Mouse (Mus musculus) thymus, postnatal 10 days (tissue): ENCODE measurements around the gene Banp.

Source experiments
- DNase-seq, 2 experiments: peaks; one replicate each; pipeline ENCODE4 v3.0.0; 2021; ENCODE audit warnings: low spot score in 2 of 2

Gene Banp

DNA sequence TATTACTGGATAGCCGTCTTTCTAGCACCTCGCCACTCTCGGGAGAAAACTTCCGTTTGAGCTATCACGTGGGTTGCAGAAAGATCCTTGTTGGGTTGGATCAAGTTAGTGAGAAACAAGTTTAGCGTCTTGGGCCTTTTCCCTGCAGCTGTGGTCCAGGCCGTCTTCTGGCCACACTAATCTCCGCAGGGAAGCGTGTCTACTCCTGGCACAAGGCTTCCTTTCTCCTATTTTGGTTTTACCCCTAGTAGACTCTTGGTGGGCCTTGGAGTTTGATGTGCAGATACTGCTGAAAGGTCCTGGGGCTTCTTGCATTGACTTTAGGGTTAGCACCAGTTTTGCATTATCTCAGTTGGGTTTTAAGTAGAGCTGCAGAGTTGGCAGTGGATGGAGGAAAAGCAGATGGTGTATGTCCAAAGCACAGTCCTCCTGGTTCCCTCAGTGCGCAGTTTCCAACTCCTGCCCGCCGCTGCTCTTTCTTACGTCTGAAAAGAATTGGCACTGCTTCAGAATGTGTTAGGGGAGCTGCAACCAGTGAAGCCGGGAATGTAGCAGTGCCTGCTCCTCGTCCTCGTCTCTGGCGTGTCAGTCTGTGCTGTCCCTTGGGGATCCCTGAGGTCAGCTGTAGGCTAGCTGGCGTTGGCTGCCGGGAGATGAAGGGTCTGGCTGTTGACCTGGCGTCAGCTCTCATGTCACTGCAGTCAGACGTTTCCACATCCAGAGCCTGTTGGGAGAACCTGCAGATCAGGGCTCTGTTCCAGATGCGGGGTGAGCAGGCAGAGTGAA, 68.7 kb downstream of the Banp start:
- DNase-seq = no peak

DNA sequence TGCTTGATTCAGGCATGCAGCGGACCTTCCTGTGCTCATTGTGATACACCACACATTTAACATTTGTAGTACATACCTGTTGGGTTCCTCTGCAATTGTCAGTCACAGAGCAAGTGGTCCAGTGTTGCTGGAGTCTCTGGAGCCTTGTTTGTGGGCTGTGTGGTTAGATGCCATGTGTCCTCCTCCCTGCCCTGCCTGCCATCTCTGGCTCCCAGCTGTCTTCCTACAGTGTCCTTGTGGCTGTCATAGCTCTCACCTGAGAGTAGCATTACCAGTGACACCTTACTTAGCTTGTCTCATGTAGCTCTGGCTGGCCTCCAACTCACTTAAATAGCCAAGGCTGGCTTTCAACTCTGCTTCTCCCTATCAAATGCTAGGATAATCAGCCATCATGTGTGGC, 69.6 kb downstream of the Banp start:
- DNase-seq = no peak

DNA sequence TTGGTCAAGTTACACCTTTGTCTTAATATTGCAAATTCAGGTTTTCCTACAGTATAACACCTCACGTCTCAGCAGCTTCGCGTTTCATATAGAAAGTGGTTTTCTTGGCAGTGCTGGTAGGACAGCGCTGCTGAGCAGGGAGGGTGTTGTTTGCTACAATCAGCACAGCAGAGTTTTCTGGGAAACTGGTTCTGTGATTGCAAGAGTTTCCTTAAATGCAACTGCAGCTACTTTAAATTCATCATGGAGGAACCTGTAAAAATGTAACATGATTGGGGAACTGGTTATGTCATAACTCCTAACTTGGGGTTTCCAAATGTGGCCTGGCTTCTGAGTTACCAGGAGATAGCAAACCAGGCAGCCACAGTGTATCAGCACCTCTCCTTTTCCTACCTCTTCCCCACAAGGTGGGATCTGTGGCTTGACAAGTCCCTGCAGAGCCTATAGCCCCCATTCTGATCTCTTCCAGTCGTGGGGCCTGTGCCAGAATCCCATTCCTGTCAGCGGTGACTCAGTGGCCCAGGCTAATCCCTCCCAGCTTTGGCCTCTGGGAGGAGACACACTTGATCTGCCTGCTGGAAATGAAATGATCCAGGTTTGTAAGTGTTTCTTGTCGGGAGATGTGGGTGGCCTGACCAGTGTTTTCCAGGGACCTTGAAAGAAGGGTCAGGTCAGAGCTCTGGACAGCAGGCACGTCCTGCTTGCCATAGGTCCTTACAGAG, 70.7 kb downstream of the Banp start:
- DNase-seq = no peak

DNA sequence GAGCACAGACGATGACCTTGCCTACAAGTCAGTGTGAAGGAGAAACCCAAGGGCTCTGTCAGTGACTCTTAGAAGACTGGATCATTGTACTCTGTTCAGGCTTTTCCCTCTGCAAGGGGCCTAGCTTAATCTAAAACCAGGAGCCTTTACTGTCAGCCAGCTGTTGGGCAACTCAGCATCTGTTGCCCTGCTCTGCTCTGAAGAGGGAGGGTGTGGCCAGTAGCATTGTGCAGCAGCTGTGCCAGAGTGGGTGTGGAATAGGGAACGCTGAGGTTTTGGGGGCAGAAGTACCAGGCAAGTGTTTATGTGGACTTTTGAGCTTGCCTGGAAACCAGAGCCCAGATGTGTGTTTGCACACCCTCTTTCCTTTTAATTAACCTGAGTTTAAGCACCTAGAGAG, 72.2 kb downstream of the Banp start:
- no peak for DNase-seq

DNA sequence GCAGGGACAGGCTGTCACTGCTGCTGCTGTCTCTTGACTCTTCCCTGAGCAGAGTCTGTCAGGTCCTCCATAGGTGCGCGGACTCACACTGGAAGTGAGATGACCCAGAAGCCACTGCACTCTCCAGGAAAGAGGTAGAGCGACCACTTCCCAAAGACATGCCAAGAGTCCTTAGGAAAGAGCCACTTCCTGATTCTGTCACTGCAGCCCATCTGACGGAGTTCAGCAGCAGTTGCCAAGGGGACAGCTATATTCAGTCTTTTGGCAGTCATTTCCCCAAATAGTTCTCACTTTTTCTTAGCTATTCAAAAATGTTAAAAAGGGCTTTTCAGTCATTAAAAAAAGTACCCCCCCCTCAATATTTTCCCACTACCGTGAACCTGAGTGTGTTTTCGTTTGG, 72.7 kb downstream of the Banp start:
- no peak for DNase-seq

DNA sequence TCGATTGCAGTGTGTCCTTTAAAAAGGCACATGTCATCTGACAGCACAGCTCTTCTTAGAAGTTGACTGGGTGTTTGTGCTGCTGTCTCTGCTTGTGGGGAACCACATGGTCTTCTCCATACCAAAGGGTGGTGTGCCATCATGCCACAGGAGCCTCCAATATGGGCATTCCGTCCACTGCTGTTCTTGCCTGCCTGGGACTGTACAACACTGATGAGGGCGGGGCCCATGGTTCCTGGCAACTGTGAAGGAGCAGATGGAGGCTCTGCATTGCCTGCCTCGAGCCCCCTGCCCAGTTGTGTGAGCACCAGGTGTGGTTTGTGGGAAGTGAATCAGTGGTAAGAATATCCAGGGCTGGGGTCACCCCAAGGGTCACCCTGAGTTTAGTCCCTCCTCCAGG, 73.2 kb downstream of the Banp start:
- no peak for DNase-seq

DNA sequence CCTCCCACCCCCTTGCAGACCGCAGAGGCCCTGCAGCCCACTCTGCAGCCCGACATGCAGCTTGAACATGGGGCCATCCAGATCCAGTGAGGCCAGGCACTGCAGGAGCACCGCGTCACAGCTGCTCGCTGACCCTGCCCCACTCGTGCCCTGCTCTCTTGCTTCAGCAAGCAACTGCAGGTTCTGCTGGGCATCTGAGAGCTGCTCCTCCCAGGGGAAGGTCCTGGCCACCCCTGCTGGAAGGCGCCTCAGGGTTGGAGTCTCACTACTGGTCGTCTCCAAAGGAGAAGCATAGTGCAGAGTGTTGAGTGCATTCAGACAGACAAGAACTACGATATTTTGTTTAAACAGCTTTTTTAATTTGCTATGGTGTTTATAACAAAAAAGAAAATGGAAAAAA, 76.0 kb downstream of the Banp start:
- no peak for DNase-seq

DNA sequence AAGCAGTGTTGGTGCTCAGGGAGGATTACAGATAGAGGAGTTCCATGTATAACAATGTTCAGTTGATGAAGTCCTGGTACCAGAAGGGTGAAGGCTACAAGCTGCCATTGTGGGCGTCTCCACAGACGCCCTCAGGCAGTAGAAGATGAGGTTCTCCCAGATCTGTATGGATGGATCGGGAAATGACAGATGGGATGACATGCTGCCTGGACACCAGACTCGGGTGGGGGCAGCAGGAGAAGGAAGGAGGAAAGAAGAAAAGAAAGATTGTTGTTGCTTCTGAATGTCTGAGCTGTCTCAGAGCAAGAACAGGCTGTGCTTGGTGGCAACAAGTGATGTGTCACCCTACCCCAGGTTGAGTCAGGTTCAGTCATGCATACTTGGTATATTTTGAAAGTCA, 78.6 kb downstream of the Banp start:
- no peak for DNase-seq

DNA sequence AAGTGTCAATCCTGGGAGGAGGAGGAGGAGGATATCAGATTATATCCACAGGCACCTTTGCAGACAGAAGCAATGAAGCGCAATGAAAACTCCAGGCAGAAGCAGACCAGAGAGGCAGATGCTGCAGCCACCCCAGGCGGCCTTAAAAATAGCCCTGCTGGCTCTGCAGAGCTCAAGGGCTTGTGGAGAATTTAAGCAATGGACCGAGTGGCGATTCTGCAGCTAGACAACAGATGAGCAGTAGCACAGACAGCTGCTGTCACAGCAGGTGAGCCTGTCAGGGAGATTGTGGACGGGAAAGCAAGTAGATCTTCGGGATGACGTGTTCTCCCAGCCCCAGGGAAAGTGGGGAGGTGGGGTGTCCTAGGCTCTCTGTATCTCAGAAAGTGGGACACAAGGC, 81.4 kb downstream of the Banp start:
- DNase-seq = no peak

DNA sequence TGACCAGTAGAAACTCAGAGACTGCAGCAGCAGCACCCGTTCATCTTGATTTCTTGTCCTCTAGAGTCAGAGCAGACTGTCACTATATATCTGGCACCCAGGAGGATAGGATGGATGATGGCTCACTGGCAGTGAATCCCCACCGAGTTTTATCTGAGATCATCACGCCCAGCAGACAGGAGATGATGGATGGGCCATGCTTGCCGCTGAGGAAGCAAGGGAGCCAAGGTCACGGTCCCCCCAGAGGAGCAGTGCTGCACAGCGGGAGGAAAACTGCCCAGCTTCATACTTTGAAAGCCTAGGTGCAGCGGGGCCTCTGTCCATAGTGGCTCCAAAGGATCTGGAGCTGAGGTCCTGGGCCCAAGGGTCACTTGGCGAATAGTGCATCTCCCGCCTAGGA, 83.2 kb downstream of the Banp start:
- DNase-seq = no peak

DNA sequence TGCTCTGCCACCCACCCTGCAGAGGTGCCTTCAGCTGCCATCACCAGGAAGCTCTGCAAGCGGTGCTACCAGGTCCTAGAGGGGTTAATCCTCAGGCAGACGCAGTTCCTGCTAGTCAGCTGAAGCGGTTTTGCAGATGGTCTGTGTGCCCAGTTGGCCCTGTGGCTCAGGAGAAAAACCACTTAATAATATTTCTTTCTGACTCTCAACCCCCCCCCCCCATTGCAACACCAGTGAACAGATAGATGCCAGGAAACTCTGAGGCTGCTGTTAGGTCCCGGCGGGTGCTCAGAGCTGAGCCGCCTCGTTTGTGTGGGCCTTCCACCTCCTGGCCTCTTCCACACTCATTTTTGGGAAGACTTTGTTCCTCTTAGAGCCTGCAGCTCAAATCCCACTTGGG, 86.0 kb downstream of the Banp start:
- DNase-seq = no peak

DNA sequence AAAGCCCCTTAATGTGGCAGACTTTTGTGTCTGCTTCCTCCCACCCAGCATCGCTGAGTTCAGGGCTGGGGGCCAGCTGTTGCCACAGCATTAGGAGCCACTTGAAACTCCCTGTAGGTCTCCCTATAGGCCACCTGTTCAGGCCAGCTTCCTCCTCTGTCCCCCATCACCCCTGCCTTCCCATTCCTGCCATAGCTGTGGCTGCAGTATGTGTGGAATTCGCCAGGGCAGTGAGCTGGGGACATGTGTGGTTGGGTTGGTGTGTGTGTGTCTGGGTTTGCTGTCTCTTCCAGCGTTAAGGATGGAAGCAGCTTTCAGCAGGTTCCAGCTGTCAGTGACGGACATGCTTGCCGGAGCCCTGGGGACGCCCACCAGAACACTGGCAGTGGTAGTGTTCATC, 86.8 kb downstream of the Banp start:
- no peak for DNase-seq

DNA sequence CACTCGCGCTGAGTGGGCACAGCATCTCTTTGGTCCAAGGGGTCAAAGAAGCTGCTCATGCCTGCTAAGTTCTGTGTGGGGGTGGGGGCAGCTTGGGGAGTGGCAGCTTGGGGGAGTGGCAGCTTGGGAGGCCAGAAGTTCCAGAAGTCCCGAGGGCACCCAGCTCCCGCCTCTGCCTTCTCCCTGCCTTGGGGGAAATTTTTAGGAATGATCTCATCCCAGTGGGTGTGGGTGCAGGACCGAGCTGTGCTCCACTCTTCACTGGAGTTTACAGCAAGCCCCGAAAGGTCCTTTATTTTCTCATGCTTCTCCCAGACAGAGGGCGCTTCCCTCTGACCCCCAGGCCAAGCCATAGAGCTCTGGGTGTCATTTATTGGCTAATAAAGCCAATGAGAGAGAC, 87.7 kb downstream of the Banp start:
- no peak for DNase-seq

DNA sequence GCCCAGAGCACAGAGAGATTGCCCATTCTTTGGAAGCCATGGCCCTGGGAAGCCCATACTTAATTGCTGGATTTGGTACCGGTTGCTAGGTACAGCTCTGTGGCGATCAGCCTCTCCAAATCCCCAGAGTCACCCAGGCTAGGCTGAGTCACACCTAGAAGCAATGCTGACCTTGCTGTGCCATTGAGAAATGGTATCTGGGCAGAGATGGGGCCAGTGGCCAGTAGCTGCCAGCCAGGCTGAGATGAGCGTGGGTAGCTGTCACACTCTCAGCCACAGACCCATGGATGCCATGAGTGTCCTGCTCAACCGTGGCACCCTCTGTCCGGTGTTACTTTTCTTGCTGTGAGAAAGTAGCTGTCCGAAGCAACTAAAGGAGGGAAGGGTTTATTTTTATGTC, 88.5 kb downstream of the Banp start:
- DNase-seq = no peak

DNA sequence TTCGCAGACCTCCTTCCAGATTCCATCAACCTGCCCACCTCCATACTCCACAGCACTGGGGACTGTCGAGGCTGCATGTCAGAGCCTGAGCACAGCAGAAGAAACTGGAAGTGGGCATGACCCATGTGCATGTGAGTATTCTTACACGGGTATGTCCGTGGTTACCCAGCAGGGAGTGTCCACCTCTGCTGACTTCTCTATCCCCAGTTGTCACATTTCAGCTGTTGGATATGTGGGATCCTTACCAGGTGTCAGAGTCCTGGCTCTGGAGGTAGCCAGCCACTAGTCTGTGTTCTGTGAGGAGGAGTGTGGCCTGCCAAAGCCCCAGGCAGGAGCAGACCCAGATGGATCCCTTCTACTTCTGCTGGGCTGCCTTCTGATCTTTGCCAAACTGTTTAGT, 89.9 kb downstream of the Banp start:
- DNase-seq = no peak

DNA sequence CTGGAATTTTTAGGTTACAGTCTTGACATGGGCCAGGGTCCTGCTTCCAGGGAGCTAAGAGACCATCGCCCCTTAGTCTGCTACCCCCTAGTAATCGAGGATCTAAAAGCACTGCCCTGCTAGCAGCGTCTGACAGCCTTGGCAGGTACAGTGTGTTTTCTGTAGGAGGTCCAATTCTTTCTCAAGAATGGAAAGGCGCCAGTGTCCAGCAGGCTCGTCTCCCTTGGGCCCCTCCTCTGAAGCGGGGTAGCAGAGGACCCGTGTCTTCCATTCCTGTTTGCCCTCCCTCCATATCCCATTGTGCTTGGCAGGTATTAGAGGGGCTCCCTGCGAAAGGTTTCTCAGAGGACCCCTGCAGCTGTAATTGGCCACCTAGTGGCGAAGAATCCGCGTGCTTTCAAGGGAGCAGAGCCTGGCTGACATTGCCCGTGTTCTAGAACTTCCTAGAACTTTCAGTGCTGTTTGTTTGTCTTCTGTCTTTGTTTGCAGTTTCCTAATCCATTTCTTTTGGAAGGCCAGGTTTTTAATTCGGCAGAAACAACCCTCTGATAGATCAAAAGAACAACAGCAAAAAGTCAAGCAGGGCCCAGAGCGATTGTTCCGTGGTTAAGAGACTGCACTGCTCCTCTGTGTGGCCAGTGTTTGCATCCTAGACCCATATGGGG, 97.8 kb downstream of the Banp start:
- DNase-seq = no peak

DNA sequence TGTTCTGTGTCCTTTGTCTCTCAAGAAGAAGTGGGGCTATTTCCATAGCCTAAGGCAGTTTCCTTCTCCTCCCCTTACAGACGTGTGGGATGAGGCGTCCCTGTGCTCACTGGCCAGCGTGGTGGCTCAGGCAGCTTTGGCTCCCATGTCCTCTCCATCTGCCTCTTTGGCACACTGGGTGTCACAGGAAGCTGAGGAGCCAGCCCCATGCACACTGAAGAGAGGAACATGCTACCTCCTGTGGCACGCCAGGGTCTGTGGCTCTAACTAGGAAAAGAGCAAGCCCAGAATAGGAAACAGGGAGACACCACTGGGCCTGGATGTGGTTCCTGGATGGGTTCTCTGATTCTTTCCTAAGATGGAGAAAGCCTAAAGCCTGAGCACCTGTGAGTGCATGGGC, 99.7 kb downstream of the Banp start:
- no peak for DNase-seq

DNA sequence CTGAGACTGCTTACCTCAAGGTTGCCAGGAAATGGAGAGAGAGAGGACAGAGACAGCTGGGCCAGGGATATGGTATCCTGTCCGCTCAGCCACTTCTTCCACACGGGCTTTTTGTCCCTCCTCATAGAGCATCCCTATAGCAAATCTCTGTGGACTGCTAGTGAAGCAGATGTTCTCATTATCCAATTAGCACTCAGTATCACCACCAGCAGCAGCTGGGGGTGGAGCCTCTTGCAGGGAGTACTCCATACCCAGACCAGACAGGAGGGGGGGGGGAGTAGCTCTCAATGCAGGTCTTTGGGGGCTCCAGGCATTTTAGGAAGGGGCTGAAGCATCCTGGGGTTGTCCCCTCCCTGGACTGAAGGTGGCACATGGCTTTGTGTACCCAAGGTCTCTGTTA, 100.4 kb downstream of the Banp start:
- DNase-seq = no peak

DNA sequence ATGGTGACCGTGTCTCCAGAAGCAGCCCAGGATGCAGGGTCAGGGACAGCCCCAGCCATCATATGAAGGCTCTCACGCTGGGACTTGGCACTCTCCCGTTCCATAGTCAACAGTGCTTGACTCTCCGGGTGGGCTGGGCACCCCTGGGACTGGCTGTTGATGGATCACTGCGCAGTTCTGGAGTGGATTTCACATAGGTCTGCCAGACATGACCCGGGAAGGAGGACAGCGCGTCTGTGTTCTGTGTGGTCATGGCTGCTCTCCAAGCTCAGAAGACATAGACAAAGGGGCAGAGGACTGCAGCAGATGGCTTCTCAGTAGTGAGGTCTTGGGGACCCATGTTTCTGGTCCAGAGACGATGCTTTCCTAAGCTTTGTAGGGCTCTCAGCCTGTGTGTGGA, 101.1 kb downstream of the Banp start:
- DNase-seq = no peak

DNA sequence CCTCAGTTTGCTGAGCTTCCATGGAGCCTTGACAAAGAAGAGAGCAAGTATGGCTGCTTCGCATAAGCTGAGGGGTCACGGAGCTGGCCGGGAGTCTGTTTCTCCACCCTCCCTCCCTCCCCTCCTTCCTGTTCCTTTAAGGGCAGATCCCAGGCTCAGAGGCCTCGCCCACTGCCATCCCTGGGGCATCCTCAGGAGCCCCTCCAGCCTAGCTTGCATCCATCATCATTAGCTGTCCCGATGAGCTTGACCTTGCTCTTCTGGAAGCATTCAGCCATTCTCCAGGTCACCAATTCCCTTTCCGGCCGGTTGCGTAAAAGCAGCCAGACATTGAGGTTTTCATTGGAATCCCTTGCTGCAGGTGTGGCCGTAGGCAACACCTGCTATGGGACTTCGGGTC, 105.8 kb downstream of the Banp start:
- no peak for DNase-seq

DNA sequence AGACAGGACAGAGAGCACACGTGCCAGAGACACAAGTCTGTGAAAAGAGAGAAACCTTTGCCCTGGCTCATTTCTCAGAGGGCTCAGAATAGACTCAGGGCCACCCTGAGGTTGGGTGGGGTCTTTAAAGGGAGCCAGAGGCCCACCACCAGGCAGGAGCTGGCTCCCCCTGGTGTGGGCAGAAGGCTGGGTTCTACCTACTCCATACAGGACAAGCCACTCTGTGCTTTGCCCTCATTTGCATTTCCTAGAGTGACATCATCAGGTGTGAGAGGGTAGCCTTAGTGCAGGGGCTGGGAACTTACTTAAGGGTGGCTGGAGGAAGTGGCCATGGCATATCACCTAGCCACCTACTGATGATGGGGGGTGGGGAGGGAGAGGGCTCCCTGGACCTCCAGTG, 106.6 kb downstream of the Banp start:
- no peak for DNase-seq

DNA sequence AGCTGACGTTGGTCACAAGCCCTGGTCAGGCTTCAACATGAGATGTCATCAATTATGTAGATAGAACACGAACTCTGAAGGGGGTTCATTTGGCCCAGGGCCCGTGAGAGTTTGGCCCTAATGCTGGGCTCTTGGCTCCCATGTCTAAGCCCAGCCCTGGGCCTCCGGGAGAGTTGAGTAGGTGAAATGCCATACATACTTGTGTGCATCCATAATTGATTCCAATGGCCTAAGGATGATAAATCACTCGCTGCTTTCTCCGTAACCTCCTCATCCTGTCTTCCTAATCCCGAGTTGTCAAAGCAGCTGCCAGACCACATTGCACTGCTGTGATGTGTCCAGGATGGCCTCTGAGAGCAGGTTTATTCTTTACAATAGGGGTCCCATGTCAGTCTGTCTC, 107.3 kb downstream of the Banp start:
- no peak for DNase-seq

DNA sequence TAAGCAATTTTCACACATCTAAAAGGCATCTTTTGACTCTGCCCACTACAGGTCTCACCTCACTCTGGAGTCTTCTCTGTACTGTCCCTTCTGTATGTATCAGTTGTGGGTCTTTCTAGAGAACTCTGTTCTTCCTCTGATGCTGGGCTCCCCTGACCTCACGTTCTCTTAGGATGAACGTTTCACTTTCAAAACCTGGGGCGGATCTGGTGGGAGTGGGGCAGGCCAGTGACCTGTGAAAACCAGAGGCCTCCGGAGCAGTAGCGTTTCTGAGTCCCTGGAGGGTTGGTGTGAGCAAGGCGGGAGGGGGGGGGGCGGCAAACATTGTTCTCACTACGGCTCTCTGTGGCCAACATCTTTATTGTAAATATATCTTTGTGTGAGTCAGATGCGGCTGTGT, 109.0 kb downstream of the Banp start:
- DNase-seq = no peak
